Comparison of ENCODE assay signal across 18 mouse cellular contexts in the genomic region with DNA sequence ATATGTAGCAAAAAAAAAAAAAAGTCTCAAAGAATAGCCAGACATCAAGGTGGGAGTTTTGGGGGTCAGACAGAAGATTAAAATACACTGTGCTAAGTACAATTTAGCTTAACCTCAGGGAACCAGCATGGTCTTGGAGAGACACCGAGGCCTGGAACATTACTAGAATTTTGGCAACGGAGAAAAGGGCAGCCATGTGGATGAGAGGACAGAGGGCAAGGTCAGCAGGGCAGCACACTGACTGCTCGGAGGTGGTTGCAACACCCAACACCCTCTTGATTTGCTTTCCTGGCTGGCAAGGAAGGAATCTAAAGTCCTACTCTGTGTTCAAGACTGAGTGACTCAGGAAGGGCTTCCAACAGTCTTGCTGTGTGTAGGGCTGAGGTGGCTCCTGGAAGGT.
DNase-seq lines count a peak whose midpoint lies in the region; TF ChIP-seq lines count a peak whose summit lies in the region.
"Had no signal": no experiment of that assay in that cellular context is flagged by ENCODE, and none has a peak within 500 bp of the region (broad histone marks: within the 10 kb centered on the region; RNA-seq: fewer than 3 reads in every experiment).

No protein-coding gene starts in this region.

- no peaks in the 10 kb centered on the region for H3K79me2 ChIP-seq in heart, adult 2 months (replicated peaks; ENCODE audit: control insufficient read depth, insufficient read depth, low read length)

- intact Hi-C loops in heart, adult 2 months (cut with DNase I), result no loop called here

- peak; percentile 61 for DNase-seq in gastrocnemius, adult 18-20 months (ENCODE audit: low spot score)
- no peak for DNase-seq in gastrocnemius, postnatal 4 days (ENCODE audit: low spot score in 2 of 2)
- peak; percentile 81 for DNase-seq in kidney, adult 9 months
- DNase-seq in kidney, postnatal 10 days, result no peak
- DNase-seq in ovary, postnatal 36 days (ENCODE audit: low spot score), result peak; percentile 7
- no peak for DNase-seq in ovary, adult 18-20 months (ENCODE audit: low spot score)
- peak; percentile 69 to 70 for DNase-seq in kidney, postnatal 36 days
- no peak for DNase-seq in heart, adult 2 months
- DNase-seq: cerebellum, adult 18-20 months; cerebellum, postnatal 25 days; right cerebral cortex, postnatal 25 days had no signal

- no peak for TF ChIP-seq CTCF in heart, adult 2 months (IDR thresholded peaks at IDR 0.05)

- TF ChIP-seq EP300 in heart, adult 2 months (IDR thresholded peaks at IDR 0.05; ENCODE audit: insufficient read depth, low read depth, low read length), result no peak

- no peak for TF ChIP-seq POLR2A in heart, adult 2 months (IDR thresholded peaks at IDR 0.05; ENCODE audit: insufficient read depth, low read depth, low read length)

- H3K9ac ChIP-seq in heart, adult 2 months (ENCODE audit: low read depth, low read length), result no peak overlapping the region
- H3K9ac ChIP-seq: embryonic facial prominence, embryonic 15.5 days; limb, embryonic 15.5 days; lung, embryonic 15.5 days; midbrain, embryonic 15.5 days; stomach, embryonic 15.5 days had no signal

- H3K4me1 ChIP-seq in heart, adult 2 months (ENCODE audit: control insufficient read depth, insufficient read depth, low read length), result no peaks in the 10 kb centered on the region
- H3K4me1 ChIP-seq: embryonic facial prominence, embryonic 15.5 days; limb, embryonic 15.5 days; lung, embryonic 15.5 days; midbrain, embryonic 15.5 days; stomach, embryonic 15.5 days had no signal

- H3K27ac ChIP-seq in heart, adult 2 months, result no peak overlapping the region
- H3K27ac ChIP-seq: embryonic facial prominence, embryonic 15.5 days; limb, embryonic 15.5 days; lung, embryonic 15.5 days; midbrain, embryonic 15.5 days; stomach, embryonic 15.5 days had no signal

- no peak overlapping the region for H3K4me3 ChIP-seq in heart, adult 2 months
- H3K4me3 ChIP-seq: embryonic facial prominence, embryonic 15.5 days; limb, embryonic 15.5 days; lung, embryonic 15.5 days; midbrain, embryonic 15.5 days; myocyte; stomach, embryonic 15.5 days had no signal

- WGBS in heart, adult 2 months, result 75% methylated on average over 3 of the region's 3 CpGs

- no peaks in the 10 kb centered on the region for H3K27me3 ChIP-seq in heart, adult 2 months (ENCODE audit: control insufficient read depth, insufficient read depth, low read length)
- H3K27me3 ChIP-seq: embryonic facial prominence, embryonic 15.5 days; limb, embryonic 15.5 days; lung, embryonic 15.5 days; midbrain, embryonic 15.5 days; stomach, embryonic 15.5 days had no signal

- no peaks in the 10 kb centered on the region for H3K36me3 ChIP-seq in heart, adult 2 months (ENCODE audit: control insufficient read depth, insufficient read depth, low read length)
- H3K36me3 ChIP-seq: embryonic facial prominence, embryonic 15.5 days; G1E; limb, embryonic 15.5 days; lung, embryonic 15.5 days; midbrain, embryonic 15.5 days; stomach, embryonic 15.5 days had no signal

Comparison
In these comparisons a context has a peak if more than half of its experiments do, and no peak if none do; other contexts are left out.
1. DNase-seq: peak in gastrocnemius, adult 18-20 months (single experiment), kidney, adult 9 months (single experiment), ovary, postnatal 36 days (single experiment) and kidney, postnatal 36 days (2 of 2); none in gastrocnemius, postnatal 4 days (0 of 2), kidney, postnatal 10 days (single experiment), ovary, adult 18-20 months (single experiment) and heart, adult 2 months (0 of 2).